8 mouse cellular contexts compared by ENCODE assay signal in genomic region chr5:36797291-36797690, GRCm38 (mm10). TPM values are rescaled to one million over a fixed set of nuclear protein-coding genes. Genes with fewer than 3 reads are reported as not detected.
DNase-seq lines count a peak whose midpoint lies in the region; ATAC-seq and TF ChIP-seq lines count a peak whose summit lies in the region.

No protein-coding gene starts in this region.

- 0 out of 2 replicates have a peak, but pooled peaks cover 3% of the 10 kb centered on the region for H3K4me1 ChIP-seq in lung, postnatal 0 days (ENCODE audit: insufficient read depth, low read depth, low read length)
- H3K4me1 ChIP-seq in embryonic facial prominence, embryonic 13.5 days, result peaks cover 8% of the 10 kb centered on the region; the same call in 1 of the 2 replicates
- H3K4me1 ChIP-seq in intestine, embryonic 16.5 days (ENCODE audit: control insufficient read depth, insufficient read depth, low read length), result peaks cover 14% of the 10 kb centered on the region
- H3K4me1 ChIP-seq in neural tube, embryonic 15.5 days, result peaks cover 15% of the 10 kb centered on the region

- 0 out of 2 replicates have a peak, but pooled peaks cover 4% of the 10 kb centered on the region for H3K36me3 ChIP-seq in lung, postnatal 0 days (ENCODE audit: insufficient read depth, low read length)
- peaks cover 19% of the 10 kb centered on the region for H3K36me3 ChIP-seq in embryonic facial prominence, embryonic 13.5 days
- no peaks in the 10 kb centered on the region for H3K36me3 ChIP-seq in intestine, embryonic 16.5 days (ENCODE audit: control insufficient read depth, insufficient read depth, low read length)
- 0 out of 2 replicates have a peak, but pooled peaks cover 7% of the 10 kb centered on the region for H3K36me3 ChIP-seq in neural tube, embryonic 15.5 days

- peak overlapping the region; percentile 63; the same call in 1 of the 2 replicates for H3K4me3 ChIP-seq in lung, postnatal 0 days (ENCODE audit: low read depth, low read length)
- peak overlapping the region; percentile 74 for H3K4me3 ChIP-seq in embryonic facial prominence, embryonic 13.5 days
- H3K4me3 ChIP-seq in intestine, embryonic 16.5 days (ENCODE audit: low read length), result peak overlapping the region; percentile 71
- H3K4me3 ChIP-seq in neural tube, embryonic 15.5 days (replicated peaks), result peak overlapping the region; percentile 72

- H3K27ac ChIP-seq in lung, postnatal 0 days (ENCODE audit: low read length), result peak overlapping the region; percentile 66; the same call in 1 of the 2 replicates
- H3K27ac ChIP-seq in embryonic facial prominence, embryonic 13.5 days, result peak overlapping the region; percentile 48; the same call in 1 of the 2 replicates
- 0 out of 2 replicates have a peak overlapping the region, but pooled peaks have one; percentile 64 for H3K27ac ChIP-seq in intestine, embryonic 16.5 days (ENCODE audit: low read length)
- no peak overlapping the region for H3K27ac ChIP-seq in neural tube, embryonic 15.5 days (replicated peaks)

- H3K27me3 ChIP-seq in lung, postnatal 0 days (replicated peaks; ENCODE audit: insufficient read depth, low read length), result no peaks in the 10 kb centered on the region
- H3K27me3 ChIP-seq in embryonic facial prominence, embryonic 13.5 days, result 0 out of 2 replicates have a peak, but pooled peaks cover 4% of the 10 kb centered on the region
- no peaks in the 10 kb centered on the region for H3K27me3 ChIP-seq in intestine, embryonic 16.5 days (replicated peaks; ENCODE audit: control insufficient read depth, insufficient read depth, low read length)
- H3K27me3 ChIP-seq in neural tube, embryonic 15.5 days (replicated peaks), result no peaks in the 10 kb centered on the region

- peak; percentile 3; the same call in 1 of the 2 replicates for ATAC-seq in lung, postnatal 0 days
- no peak for ATAC-seq in embryonic facial prominence, embryonic 13.5 days (ENCODE audit: insufficient number of reproducible peaks, insufficient read depth, low FRiP score, low TSS enrichment, low read depth)
- peak; percentile 23 for ATAC-seq in intestine, embryonic 16.5 days
- ATAC-seq in neural tube, embryonic 15.5 days (ENCODE audit: low FRiP score), result no peak

- WGBS in lung, postnatal 0 days, result 43% methylated on average over 8 of the region's 8 CpGs
- WGBS in embryonic facial prominence, embryonic 13.5 days, result 37% methylated on average over 8 of the region's 8 CpGs
- WGBS in intestine, embryonic 16.5 days, result 52% methylated on average over 8 of the region's 8 CpGs
- 56% methylated on average over 8 of the region's 8 CpGs for WGBS in neural tube, embryonic 15.5 days

- DNase-seq in lung, postnatal 0 days (ENCODE audit: low spot score), result peak; percentile 75
- no peak for DNase-seq in lung, postnatal 4 days
- no peak for DNase-seq in right cerebral cortex, adult 2 months (ENCODE audit: low spot score in 2 of 2)
- DNase-seq in left cerebral cortex, adult 18-20 months (ENCODE audit: low spot score in 2 of 2), result no peak
- no peak for DNase-seq in testis, postnatal 10 days (ENCODE audit: low spot score)

- H3K9me3 ChIP-seq in lung, postnatal 0 days (ENCODE audit: low read length), result no peaks in the 10 kb centered on the region
- H3K9me3 ChIP-seq in embryonic facial prominence, embryonic 13.5 days, result no peaks in the 10 kb centered on the region
- H3K9me3 ChIP-seq in intestine, embryonic 16.5 days (ENCODE audit: control insufficient read depth, low read length), result no peaks in the 10 kb centered on the region
- no peaks in the 10 kb centered on the region for H3K9me3 ChIP-seq in neural tube, embryonic 15.5 days (replicated peaks)

- 0 out of 2 replicates have a peak overlapping the region, but pooled peaks have one; percentile 16 for H3K9ac ChIP-seq in lung, postnatal 0 days (replicated peaks; ENCODE audit: low read depth)
- H3K9ac ChIP-seq in embryonic facial prominence, embryonic 13.5 days, result peak overlapping the region; percentile 89; the same call in 1 of the 2 replicates
- H3K9ac ChIP-seq in intestine, embryonic 16.5 days (ENCODE audit: low read depth, low read length), result peak overlapping the region; percentile 85
- H3K9ac ChIP-seq in neural tube, embryonic 15.5 days (replicated peaks), result no peak overlapping the region

- TF ChIP-seq CTCF in lung, postnatal 0 days (IDR thresholded peaks at IDR 0.05), result no peak

- no peak for TF ChIP-seq EP300 in lung, postnatal 0 days (IDR thresholded peaks at IDR 0.05)

- H3K4me2 ChIP-seq in lung, postnatal 0 days (replicated peaks; ENCODE audit: low read depth, low read length), result peak overlapping the region; percentile 72
- peak overlapping the region; percentile 60 for H3K4me2 ChIP-seq in embryonic facial prominence, embryonic 13.5 days
- peak overlapping the region; percentile 63 for H3K4me2 ChIP-seq in intestine, embryonic 16.5 days (ENCODE audit: low read depth, low read length)
- H3K4me2 ChIP-seq in neural tube, embryonic 15.5 days, result peak overlapping the region; percentile 73

RNA-seq across cellular contexts. Expression of gene Mrfap1, which starts 0.7 kb away (rescaled TPM):
- polyA plus RNA-seq in lung, postnatal 0 days (2015; fragmentation: Nextera tagmentation; extraction: Ambion mirVana), result 281 and 298 TPM in 2 replicates
- 587 and 590 TPM in 2 replicates for polyA plus RNA-seq in embryonic facial prominence, embryonic 13.5 days (2015; fragmentation: Nextera tagmentation; extraction: Ambion mirVana)
- polyA plus RNA-seq in intestine, embryonic 16.5 days (2015; fragmentation: Nextera tagmentation; extraction: Ambion mirVana), result 280 and 296 TPM in 2 replicates
- 315 and 350 TPM in 2 replicates for polyA plus RNA-seq in neural tube, embryonic 15.5 days (2015; fragmentation: Nextera tagmentation; extraction: Ambion mirVana)
- total RNA-seq in left cerebral cortex, adult 18-20 months (2021), result 100 to 1,000 TPM; 430 to 460 TPM

RNA-seq across cellular contexts. Expression of gene Man2b2, which starts 33.2 kb away (rescaled TPM):
- polyA plus RNA-seq in lung, postnatal 0 days (2015; fragmentation: Nextera tagmentation; extraction: Ambion mirVana), result 14.8 and 15.7 TPM in 2 replicates
- 11.3 and 12.3 TPM in 2 replicates for polyA plus RNA-seq in embryonic facial prominence, embryonic 13.5 days (2015; fragmentation: Nextera tagmentation; extraction: Ambion mirVana)
- polyA plus RNA-seq in intestine, embryonic 16.5 days (2015; fragmentation: Nextera tagmentation; extraction: Ambion mirVana), result 44.9 and 64.6 TPM in 2 replicates
- polyA plus RNA-seq in neural tube, embryonic 15.5 days (2015; fragmentation: Nextera tagmentation; extraction: Ambion mirVana), result 13.2 and 14.4 TPM in 2 replicates
- total RNA-seq in left cerebral cortex, adult 18-20 months (2021), result 10 to 100 TPM; 29.6 to 30.3 TPM

RNA-seq across cellular contexts. Expression of gene Bloc1s4, which starts 48.8 kb away (rescaled TPM):
- 26.8 and 28.3 TPM in 2 replicates for polyA plus RNA-seq in lung, postnatal 0 days (2015; fragmentation: Nextera tagmentation; extraction: Ambion mirVana)
- polyA plus RNA-seq in embryonic facial prominence, embryonic 13.5 days (2015; fragmentation: Nextera tagmentation; extraction: Ambion mirVana), result 28.3 and 29.6 TPM in 2 replicates
- polyA plus RNA-seq in intestine, embryonic 16.5 days (2015; fragmentation: Nextera tagmentation; extraction: Ambion mirVana), result 16.5 and 19.7 TPM in 2 replicates
- polyA plus RNA-seq in neural tube, embryonic 15.5 days (2015; fragmentation: Nextera tagmentation; extraction: Ambion mirVana), result 26.3 and 30.0 TPM in 2 replicates
- 10 to 100 TPM; 17.5 to 19.6 TPM for total RNA-seq in left cerebral cortex, adult 18-20 months (2021)

Comparison
In these comparisons a context has a peak if more than half of its experiments do, and no peak if none do; other contexts are left out.
1. ATAC-seq: peak in lung, postnatal 0 days (single experiment) and intestine, embryonic 16.5 days (single experiment); none in embryonic facial prominence, embryonic 13.5 days (single experiment) and neural tube, embryonic 15.5 days (single experiment).
2. Peak in every context shown above with its lines, with median percentiles within 50 percentile points of each other: H3K4me2 ChIP-seq and H3K4me3 ChIP-seq.